Mouse (Mus musculus) embryo, embryonic 11 days (tissue): Measurements from ENCODE around the gene Coro1a.

Source experiments
- DNase-seq: peaks from one replicate; pipeline ENCODE4 v3.0.0-alpha.2; 2015

Gene Coro1a

DNA sequence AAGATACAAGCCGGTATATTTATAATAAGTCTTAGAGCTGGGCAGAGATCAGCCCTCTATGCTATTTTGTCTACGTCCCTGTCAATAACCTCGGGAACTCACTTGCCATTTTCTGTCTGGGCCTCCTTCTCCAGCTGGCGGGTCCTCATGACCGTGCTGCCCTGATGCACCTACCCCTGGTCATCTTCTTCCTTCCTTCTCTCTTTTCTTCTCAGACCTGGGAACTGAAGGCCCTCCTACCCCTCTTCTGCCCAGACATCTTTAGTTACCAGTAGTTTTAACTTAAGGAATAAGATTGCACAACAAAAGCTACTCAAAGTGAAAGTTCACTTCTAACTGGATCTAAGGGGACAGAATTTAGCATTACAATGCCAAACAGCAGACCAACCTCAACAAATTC lies 27.9 kb downstream of the Coro1a start:
- DNase-seq = no peak

GRCm38 (mm10) chr7:126678545-126679341 lies 28.8 kb downstream of the Coro1a start:
- no peak for DNase-seq

GRCm38 (mm10) chr7:126676631-126677220 lies 30.9 kb downstream of the Coro1a start:
- no peak for DNase-seq

DNA sequence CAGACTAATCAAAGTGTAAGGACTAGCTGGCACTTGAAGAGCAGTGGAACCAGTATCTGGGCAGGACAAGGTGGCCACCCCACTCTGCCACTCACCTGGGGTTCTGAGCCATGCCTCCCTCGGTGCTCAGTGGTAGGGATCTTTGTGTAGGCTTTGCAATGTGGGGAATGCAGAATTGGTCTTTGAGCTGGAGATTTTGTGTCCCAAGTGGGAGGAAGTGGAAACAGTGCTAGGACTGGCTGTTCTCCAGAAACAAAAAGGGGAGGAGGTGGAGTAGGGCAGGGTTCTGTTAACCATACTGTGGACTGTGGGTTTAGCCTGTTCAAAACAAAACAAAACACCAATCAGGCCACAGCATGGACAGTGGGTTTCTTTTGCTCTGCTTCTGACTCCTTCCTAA lies 31.4 kb downstream of the Coro1a start, which contains the start of gene Sult1a1:
Sult1a1 (minus strand) TSS at position 226 of the 400 bp plus-strand sequence.
- DNase-seq = no peak

GRCm38 (mm10) chr7:126675104-126675503 lies 32.5 kb downstream of the Coro1a start:
- DNase-seq = no peak

- no peak for DNase-seq
Observed at GRCm38 (mm10) chr7:126672111-126672510, 35.5 kb downstream of the Coro1a start.

GRCm38 (mm10) chr7:126670152-126670551 lies 37.4 kb downstream of the Coro1a start:
- DNase-seq = no peak

GRCm38 (mm10) chr7:126668452-126668851 lies 39.1 kb downstream of the Coro1a start:
- DNase-seq = no peak

DNA sequence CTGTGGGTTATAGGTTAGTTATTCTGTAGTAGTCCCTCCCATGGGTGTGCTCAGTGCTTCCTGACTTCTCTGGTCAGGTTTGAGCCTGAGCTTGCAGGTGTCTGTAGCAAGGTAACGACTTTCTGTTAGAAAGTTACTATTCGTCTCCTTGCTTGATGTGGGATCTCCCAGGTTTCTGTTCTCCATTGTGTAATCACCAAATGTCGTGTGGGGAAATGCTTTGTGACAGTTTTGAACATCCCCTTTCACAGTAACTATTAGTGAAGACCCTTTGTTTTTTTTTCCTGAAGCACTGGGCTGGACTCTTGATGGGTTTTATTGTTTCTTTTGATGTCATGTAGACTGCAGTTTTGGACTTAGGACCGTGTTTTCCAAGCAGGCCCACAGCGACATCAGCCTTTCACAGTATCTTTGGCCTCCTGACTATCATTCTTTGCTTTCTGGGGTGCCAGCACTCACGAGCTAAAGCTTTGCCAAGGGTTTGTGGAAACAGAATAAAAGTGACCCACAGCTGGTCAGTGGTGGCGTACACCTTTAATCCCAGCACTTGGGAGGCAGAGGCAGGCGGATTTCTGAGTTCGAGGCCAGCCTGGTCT lies 40.0 kb downstream of the Coro1a start:
- DNase-seq = no peak

DNA sequence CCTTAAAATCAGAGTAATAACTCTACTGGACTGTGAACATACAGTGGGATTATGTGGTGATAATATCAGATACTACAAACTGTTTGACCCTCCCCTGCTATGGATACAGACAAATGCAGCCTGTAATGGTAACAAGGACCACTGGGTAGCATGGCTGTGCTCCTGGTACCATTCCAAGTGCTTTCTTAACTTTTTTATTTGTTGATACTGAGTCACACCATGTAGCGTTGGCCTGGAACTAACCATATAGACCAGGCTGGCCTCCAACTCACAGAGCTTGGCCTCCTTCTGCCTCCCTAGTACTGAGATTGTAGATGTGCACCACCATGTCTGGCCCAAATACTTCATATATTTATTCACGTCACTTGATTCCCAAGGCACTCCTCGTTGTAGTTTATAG lies 42.3 kb downstream of the Coro1a start:
- no peak for DNase-seq

DNA sequence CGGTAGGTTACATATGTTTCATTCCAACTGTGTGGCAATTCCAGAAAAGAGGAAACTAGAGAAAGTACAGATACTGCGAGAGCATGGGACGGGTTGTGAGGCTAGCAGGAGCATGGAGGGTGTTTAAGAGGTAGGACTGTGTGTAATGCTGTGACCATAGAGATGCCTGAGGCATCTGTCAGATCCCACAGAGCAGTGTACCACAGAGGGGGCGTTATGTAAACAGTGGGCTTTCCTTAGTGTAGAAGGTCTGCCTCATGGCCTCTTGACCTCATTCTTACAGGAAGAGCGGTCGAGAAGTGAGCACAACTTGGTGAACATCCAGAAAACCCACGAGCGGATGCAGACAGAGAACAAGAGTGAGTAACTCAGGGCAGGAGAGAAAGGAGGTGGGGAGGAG lies 43.9 kb downstream of the Coro1a start:
- DNase-seq = no peak

DNA sequence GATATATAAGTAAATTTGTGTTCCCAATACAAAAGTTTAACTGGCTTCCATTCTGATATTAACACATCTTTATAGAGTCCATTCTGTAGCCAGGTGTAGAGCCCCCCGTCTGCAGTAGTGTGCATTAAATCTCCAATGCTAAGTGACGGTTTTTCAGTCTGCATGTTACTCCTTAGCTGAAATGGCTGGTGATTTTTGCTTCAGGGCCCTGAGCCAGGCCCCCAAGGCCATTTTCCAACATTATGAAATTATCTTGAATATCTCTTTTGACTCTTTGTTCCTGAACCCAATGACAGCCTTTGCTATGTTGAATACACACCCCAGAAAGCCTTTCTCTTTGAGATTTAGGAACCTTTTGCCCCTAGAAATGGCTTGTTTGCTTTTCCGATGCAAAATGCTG lies 47.8 kb downstream of the Coro1a start:
- no peak for DNase-seq

GRCm38 (mm10) chr7:126657522-126657921 lies 50.1 kb downstream of the Coro1a start:
- no peak for DNase-seq

- no peak for DNase-seq
Observed at GRCm38 (mm10) chr7:126655695-126656094, 51.9 kb downstream of the Coro1a start.

GRCm38 (mm10) chr7:126653991-126654390 lies 53.6 kb downstream of the Coro1a start:
- DNase-seq = no peak

DNA sequence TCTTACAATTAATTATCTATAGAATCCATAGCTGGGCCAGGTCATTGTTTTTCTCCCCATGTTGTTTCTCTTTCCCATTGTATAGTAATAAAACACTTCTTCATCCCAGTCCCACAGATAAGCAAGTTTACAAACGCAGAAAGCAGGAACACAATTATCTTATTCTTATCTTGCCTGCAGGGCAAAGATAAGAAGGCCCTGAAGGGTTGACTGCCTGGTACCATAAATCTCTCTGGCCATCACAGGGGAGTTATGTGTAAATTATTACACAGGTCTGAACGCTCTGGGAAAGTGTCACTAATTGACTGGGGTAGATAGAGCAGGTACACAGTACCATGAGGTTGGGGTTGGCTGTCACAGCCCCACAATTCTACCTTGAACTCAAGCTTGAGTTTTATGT lies 56.7 kb downstream of the Coro1a start:
- no peak for DNase-seq
